Mouse (Mus musculus) spleen, adult 2 months (tissue): ENCODE measurements around the gene Babam2. TPM values are rescaled to one million over a fixed set of nuclear protein-coding genes. Genes with fewer than 3 reads are reported as not detected.

Source experiments
- DNase-seq, 2 experiments: peaks; one replicate each; pipeline versions ENCODE4 v3.0.0 to v3.0.0-alpha.2; 2012 to 2021; ENCODE audit warnings: low spot score in 2 of 2, low read depth in 1 of 2
- H3K27ac ChIP-seq: fragments of 200-500 bp; 2 replicates; pipeline ENCODE4 v1.5.1; 2012; ENCODE audit warnings: low read length, inconsistent platforms; ENCODE audit not compliant: insufficient read depth
- H3K27me3 ChIP-seq: fragments of 200-500 bp; 2 replicates; pipeline ENCODE4 v1.6.1; 2012; ENCODE audit warnings: mild to moderate bottlenecking, moderate library complexity, low read length, inconsistent platforms; ENCODE audit not compliant: control insufficient read depth, insufficient read depth
- H3K36me3 ChIP-seq: fragments of 200-500 bp; 2 replicates; pipeline ENCODE4 v1.6.1; 2012; ENCODE audit warnings: mild to moderate bottlenecking, low read length, inconsistent platforms; ENCODE audit not compliant: control insufficient read depth, insufficient read depth
- H3K4me1 ChIP-seq: fragments of 200-500 bp; 2 replicates; pipeline ENCODE4 v1.6.1; 2011; ENCODE audit warnings: inconsistent platforms; ENCODE audit not compliant: control insufficient read depth, insufficient read depth, insufficient read length
- H3K4me3 ChIP-seq: fragments of 200-500 bp; 2 replicates; pipeline ENCODE4 v1.5.1; 2011; ENCODE audit warnings: mild to moderate bottlenecking, inconsistent platforms; ENCODE audit not compliant: insufficient read depth, insufficient read length; ENCODE audit errors: extremely low read depth
- CTCF ChIP-seq: fragments of 200-500 bp; IDR thresholded peaks from 2 replicates; pipeline ENCODE4 v1.5.1; 2011; ENCODE audit warnings: mild to moderate bottlenecking, inconsistent platforms; ENCODE audit not compliant: insufficient read depth, insufficient read length, insufficient replicate concordance; ENCODE audit errors: extremely low read depth
- POLR2A ChIP-seq: fragments of 200-500 bp; IDR thresholded peaks from 2 replicates; pipeline ENCODE4 v1.6.1; 2011; ENCODE audit warnings: low read depth, low read length, inconsistent platforms
- WGBS: fragments of 180-500 bp; shearing (Covaris S2); methylation state at CpG from one replicate; pipeline ENCODE4 v1.1.7; 2018; 5-methylcytosine and 5-hydroxymethylcytosine counted together
- polyA plus RNA-seq: library from polyadenylated mRNA; depleted of rRNA; stranded (reverse); fragments of >200 nt; gene quantifications from 2 replicates; pipeline ENCODE4 v1.2.3, GENCODE M21; 2012

Gene Babam2
- polyA plus RNA-seq, 1 experiment, result 12.2 TPM

DNA sequence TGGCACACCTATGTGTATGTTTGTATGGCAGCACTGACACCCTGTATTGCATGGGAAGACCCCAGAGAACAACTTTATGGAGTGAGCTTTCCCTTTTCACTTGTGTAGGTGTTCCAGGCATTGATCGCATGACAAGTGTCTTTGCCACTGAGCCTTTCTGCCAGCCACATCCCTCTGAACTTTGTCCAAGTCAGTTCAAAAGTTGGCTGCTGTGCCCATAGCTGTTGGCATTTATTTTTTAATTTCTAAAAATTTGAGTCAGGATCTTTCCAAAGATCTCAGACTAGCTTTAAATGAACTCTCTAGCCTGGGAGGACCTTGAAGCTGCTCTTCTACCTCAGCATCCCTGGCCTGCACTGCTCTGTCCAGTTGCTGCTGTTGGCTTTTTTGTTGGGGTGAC, 44.4 kb downstream of the Babam2 start:
- DNase-seq, result no peak
- 100% methylated on average over 1 of the region's 1 CpGs for whole genome bisulfite sequencing
- no peak overlapping the region for H3K27ac ChIP-seq

DNA sequence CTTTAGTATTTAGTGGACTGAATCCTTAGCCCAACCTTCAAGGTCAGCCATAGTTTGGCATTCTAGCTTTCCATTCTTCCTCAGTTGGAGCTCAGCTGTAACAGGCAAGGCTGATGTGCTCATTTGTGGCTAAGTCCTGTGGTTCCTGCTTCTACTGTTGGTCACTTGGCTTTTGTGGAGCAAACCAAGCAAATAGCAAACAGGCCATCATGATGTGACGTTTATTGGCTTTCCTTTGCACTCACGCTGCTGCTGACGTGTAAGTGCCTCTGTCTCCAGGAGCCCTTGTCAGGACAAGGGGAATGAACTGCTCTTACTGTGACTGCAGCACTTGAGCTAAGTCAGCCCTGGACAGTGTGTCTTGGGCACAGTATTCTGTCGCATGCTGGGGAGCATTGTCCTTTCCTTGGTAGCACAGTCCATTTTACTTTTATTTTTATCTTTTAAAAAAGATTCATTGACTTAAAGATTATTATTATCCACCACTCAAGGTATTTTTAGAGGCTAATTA, 45.1 kb downstream of the Babam2 start:
- Histone ChIP-seq H3K4me1 (no peaks in the 10 kb centered on the region), H3K27me3 (no peaks in the 10 kb centered on the region), H3K36me3 (no peaks in the 10 kb centered on the region), H3K27ac (no peak overlapping the region), H3K4me3 (no peak overlapping the region)
- no peak for TF ChIP-seq CTCF
- no peak for TF ChIP-seq POLR2A
- DNase-seq, result no peak
- WGBS, result 94% methylated on average over 4 of the region's 4 CpGs

More for the DNA sequence above, 44.4 kb downstream of the Babam2 start:
- no peaks in the 10 kb centered on the region for H3K27me3 ChIP-seq
- H3K4me3 ChIP-seq, result no peak overlapping the region
- H3K36me3 ChIP-seq, result no peaks in the 10 kb centered on the region
- TF ChIP-seq POLR2A (no peak), CTCF (no peak)
- no peaks in the 10 kb centered on the region for H3K4me1 ChIP-seq

DNA sequence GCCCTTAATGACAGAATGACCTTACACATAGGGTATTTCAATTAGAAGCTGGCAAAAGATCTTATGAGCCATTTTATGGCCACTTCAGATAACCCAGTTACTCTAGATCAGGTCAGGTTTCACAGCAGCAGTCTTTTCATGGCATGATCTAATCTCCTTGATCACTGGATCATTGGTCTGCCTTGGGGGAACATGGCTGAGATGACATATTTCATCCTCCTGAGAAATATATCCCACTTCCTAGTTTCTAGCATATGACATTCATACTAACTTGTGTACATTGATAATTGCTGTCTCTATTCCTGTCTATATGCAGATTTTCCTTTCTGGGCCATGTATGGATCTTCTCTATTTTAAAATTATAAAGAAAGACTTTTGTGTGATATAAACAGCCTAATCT, 51.9 kb downstream of the Babam2 start:
- H3K27ac ChIP-seq, result no peak overlapping the region
- no peak for DNase-seq
- H3K4me3 ChIP-seq, result no peak overlapping the region
- H3K4me1 ChIP-seq, result no peaks in the 10 kb centered on the region
- H3K27me3 ChIP-seq, result no peaks in the 10 kb centered on the region
- TF ChIP-seq POLR2A, result no peak
- no peak for TF ChIP-seq CTCF
- H3K36me3 ChIP-seq, result no peaks in the 10 kb centered on the region

DNA sequence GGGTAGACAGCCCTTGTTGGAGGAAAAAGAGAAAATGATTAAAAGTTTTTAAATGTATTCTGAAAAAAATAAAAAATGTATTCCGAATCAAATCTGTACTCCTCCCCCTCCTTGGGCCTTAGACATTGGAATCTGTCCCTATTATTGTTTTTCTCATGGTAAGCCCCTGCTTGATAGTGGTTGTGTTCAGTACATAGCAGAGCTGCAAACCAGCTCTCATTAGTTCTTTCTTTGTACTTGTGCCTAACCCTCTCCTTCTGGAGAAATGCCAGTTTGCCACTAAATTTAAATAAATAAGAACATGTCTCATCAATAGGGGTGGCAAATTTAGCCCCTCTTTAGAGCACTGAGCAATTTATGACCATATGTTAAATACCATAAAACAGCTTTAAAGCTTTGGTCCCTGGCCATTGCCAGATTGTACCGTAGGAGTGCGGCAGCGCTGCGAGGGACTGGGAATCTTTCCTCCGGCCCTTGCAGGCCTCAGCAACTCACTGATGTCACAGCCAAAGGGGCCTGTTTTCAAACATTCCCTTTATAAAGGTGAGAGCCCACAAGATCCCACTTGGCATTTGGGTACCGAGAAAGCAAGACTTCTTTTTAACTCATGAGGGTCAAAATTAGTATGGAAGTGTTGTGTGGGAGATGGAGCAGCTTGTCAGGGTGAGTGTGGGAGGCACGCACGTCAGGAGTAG, 52.9 kb downstream of the Babam2 start:
- no peak overlapping the region for H3K4me3 ChIP-seq
- no peak for DNase-seq
- no peaks in the 10 kb centered on the region for H3K36me3 ChIP-seq
- WGBS, result 98% methylated on average over 9 of the region's 9 CpGs
- no peak for TF ChIP-seq POLR2A
- no peak for TF ChIP-seq CTCF
- no peaks in the 10 kb centered on the region for H3K27me3 ChIP-seq
- no peak overlapping the region for H3K27ac ChIP-seq
- no peaks in the 10 kb centered on the region for H3K4me1 ChIP-seq

DNA sequence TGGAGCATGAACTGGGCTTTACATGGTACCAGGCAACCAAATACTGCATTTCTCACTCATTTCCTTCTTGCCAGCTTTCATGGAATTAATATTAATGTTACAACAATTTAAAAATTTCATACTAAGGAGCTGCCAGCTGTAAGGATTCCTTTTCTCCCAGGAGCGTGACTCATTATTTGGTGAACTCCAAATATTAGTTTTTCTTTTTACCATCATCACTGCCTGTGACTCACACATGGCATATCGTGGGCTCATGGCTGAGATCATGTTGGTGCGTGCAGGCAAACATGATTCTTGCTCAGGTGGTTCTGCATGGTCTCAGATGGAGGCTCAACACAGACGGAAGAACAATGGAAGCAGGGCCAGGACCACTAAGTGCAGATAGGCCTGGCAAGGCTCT, 53.5 kb downstream of the Babam2 start:
- no peaks in the 10 kb centered on the region for H3K36me3 ChIP-seq
- H3K27me3 ChIP-seq, result no peaks in the 10 kb centered on the region
- H3K4me1 ChIP-seq, result no peaks in the 10 kb centered on the region
- no peak for DNase-seq
- no peak overlapping the region for H3K27ac ChIP-seq
- no peak overlapping the region for H3K4me3 ChIP-seq
- WGBS, result 91% methylated on average over 4 of the region's 4 CpGs
- TF ChIP-seq POLR2A (no peak), CTCF (no peak)

DNA sequence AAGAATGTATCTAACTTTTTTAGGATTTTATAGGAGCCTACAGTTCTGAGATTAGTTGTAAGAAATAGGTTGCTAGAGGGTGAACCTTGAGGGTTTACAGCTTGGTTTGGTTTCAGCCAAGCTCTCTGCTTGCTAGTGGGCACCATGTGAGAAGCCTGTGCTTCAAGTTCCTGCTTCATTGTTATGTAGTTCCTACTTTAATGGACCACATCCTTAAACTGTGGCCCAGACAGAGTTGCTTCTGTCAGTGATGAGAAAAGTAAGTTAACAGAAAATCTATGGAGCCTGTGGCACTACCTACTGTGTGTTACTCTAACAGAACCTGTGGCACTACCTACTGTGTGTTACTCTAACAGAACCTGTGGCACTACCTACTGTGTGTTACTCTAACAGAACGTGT, 57.1 kb downstream of the Babam2 start:
- no peak for DNase-seq
- 88% methylated on average over 1 of the region's 1 CpGs for WGBS
- TF ChIP-seq CTCF (no peak), POLR2A (no peak)
- H3K27me3 ChIP-seq, result no peaks in the 10 kb centered on the region
- H3K4me1 ChIP-seq, result no peaks in the 10 kb centered on the region
- no peak overlapping the region for H3K27ac ChIP-seq
- H3K36me3 ChIP-seq, result no peaks in the 10 kb centered on the region
- H3K4me3 ChIP-seq, result no peak overlapping the region

DNA sequence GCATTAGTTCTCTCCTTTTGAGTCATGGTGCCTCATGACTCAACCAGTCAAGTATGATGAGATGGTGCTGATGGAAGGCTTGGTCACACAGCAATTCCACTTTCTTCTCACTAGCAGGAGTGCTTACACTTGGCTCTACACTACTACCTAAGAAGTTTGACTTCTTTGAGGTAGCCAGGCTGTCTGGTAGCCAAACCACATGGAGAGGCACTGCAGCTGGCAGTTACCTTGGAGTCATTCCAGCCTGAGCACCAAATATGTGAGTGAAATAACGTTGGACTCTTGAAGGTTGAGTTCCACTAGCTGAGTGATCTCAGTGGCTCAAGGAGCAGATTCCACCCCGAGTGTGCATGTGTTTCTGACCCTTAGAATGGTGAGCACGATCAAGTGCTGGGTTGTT, 57.8 kb downstream of the Babam2 start:
- no peak for DNase-seq

More for the DNA sequence above, 57.8 kb downstream of the Babam2 start:
- Histone ChIP-seq H3K4me3 (no peak overlapping the region), H3K36me3 (no peaks in the 10 kb centered on the region), H3K27ac (no peak overlapping the region), H3K27me3 (no peaks in the 10 kb centered on the region), H3K4me1 (no peaks in the 10 kb centered on the region)
- 82% methylated on average over 3 of the region's 3 CpGs for WGBS
- TF ChIP-seq CTCF (no peak), POLR2A (no peak)
